Mouse (Mus musculus) hindbrain, postnatal 0 days (tissue): ENCODE results near the gene Pacsin1. TPM values are rescaled to one million over a fixed set of nuclear protein-coding genes. Genes with fewer than 3 reads are reported as not detected.
"Not testable (repeated sequence)": the region's sequence is repeated elsewhere in the genome, so short reads cannot be mapped to it uniquely, and the experiment has no call there.

ENCODE experiments used
- ATAC-seq: fragments of 200-750 bp; cut with Nextera tagmentation; 2 replicates; pipeline ENCODE4 v1.8.0; 2017; ENCODE audit warnings: mild to moderate bottlenecking, moderate TSS enrichment, moderate library complexity
- DNase-seq: peaks from one replicate; pipeline ENCODE4 v3.0.0-alpha.2; 2015; ENCODE audit warnings: low spot score
- H3K27ac ChIP-seq: fragments of 300-500 bp; sonication (generic); 2 replicates; pipeline ENCODE4 v1.5.1; 2014; ENCODE audit warnings: mild to moderate bottlenecking
- H3K27me3 ChIP-seq: fragments of 300-500 bp; sonication (generic); 2 replicates; pipeline ENCODE4 v1.6.1; 2014; ENCODE audit warnings: low read length, mixed read lengths; ENCODE audit not compliant: insufficient read depth
- H3K36me3 ChIP-seq: fragments of 300-500 bp; sonication (generic); 2 replicates; pipeline ENCODE4 v1.6.1; 2014; ENCODE audit warnings: low read length, mixed read lengths; ENCODE audit not compliant: insufficient read depth
- H3K4me1 ChIP-seq: fragments of 300-500 bp; sonication (generic); 2 replicates; pipeline ENCODE4 v1.6.1; 2014; ENCODE audit warnings: antibody characterized with exemption, low read length, mixed read lengths; ENCODE audit not compliant: insufficient read depth
- H3K4me2 ChIP-seq: fragments of 300-500 bp; sonication (generic); 2 replicates; pipeline ENCODE4 v1.6.1; 2014; ENCODE audit warnings: low read depth, mild to moderate bottlenecking, low read length, moderate library complexity, mixed read lengths
- H3K4me3 ChIP-seq: fragments of 300-500 bp; sonication (generic); 2 replicates; pipeline ENCODE4 v1.5.1; 2014; ENCODE audit warnings: low read length
- H3K9ac ChIP-seq: fragments of 300-500 bp; sonication (generic); replicated peaks from 2 replicates; pipeline ENCODE4 v1.6.1; 2014; ENCODE audit warnings: mild to moderate bottlenecking, low read length, moderate library complexity, mixed read lengths
- H3K9me3 ChIP-seq: fragments of 300-500 bp; sonication (generic); 2 replicates; pipeline ENCODE4 v1.6.1; 2016; ENCODE audit warnings: low read length, mixed read lengths
- CTCF ChIP-seq: IDR thresholded peaks from 2 replicates; pipeline ENCODE4 v1.5.1; 2016; ENCODE audit warnings: antibody characterized with exemption, control low read depth, low read depth
- WGBS: fragments of 180-500 bp; shearing (Covaris S2); extraction: QIAGEN DNeasy Blood & Tissue Kit; methylation state at CpG from one replicate; pipeline ENCODE4 v1.1.7; 2014; 5-methylcytosine and 5-hydroxymethylcytosine counted together
- polyA plus RNA-seq: library from polyadenylated mRNA; unstranded; fragments of >200 nt; fragmentation: Nextera tagmentation; extraction: Ambion mirVana; gene quantifications from 2 replicates; pipeline ENCODE4 v1.2.1, GENCODE M21; 2015
- total RNA-seq: library from RNA; depleted of rRNA; stranded (reverse); fragments of >200 nt; gene quantifications from 2 replicates; pipeline ENCODE4 v1.2.3, GENCODE M21; 2014

Gene Pacsin1
- total and polyA plus RNA-seq, 2 experiments from 2014 or later = 62.9 to 80.0 TPM

DNA sequence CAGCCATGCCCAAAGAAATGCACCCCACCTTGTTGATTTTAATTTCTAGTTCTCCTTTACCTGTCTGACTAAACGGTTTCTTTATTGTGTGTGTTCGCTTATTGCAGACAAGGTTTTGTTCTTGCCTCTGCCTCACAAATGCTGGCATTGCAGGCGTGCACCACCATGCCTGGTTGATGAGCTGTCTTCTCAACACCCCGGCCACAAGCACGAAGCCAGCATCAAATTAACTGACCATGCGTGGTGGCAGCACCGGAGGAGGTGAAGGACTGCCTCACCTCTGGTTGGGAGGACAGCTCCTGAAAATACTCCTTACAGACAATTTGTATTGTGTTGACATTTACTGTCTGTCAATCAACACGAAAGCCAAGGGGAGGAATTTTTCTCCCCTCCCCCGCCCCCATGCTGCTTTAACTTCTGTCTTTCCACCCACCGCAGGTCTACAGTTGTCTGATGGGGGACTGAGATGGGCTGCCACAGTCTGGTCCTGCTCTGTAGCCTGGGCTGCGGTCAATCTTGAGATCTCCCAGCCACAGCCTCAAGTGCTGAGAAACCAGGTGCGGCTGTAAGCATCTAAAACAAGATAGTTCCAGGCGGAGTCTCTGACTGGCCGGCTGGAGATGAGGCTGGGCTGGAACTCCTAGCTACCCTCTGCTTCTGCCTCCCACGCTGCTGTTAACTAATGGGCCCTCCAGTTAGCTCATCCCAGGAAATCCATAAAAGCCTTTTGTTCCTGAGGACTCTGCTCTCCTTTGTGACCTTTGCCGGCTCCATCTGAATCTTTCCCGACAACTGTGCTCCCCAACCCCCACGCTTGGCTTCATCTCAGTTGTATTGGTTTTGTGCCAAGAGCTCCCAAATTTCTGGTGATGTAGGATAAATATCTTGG lies 18.9 kb upstream of the Pacsin1 start, which contains the start of gene Rps10:
Rps10 (minus strand) TSS at position 538 of the 889 bp plus-strand sequence.
- DNase-seq = peak; percentile 36
- no peak for ATAC-seq
- peak within 1 kb of the TSS; percentile 92 for H3K27ac ChIP-seq

DNA sequence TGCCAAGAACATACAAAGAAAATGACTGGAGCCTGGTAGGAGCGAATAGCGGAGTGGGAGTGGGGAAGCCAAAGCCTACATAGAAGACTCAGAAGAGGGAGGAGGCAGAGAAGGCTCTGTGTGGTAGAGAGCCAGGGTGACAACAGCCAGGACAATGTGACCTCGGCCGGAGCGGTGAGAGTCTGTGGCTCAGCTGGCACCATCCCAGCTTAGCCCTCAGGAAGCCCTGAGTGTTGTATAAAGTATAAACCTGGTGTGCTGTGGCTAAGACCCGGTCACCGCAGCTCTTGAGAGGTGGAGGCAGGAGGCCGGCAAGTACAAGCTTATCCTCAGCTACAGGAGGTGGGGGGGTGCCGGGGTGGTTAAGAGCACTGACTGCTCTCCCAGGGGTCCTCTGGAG lies 18.0 kb upstream of the Pacsin1 start:
- TF ChIP-seq CTCF = no peak
- H3K9ac ChIP-seq = no peak overlapping the region
- no peak for ATAC-seq
- no peaks in the 10 kb centered on the region for H3K9me3 ChIP-seq
- H3K4me2 ChIP-seq = no peak overlapping the region
- WGBS = 51% methylated on average over 9 of the region's 9 CpGs
- H3K27ac ChIP-seq = peak overlapping the region; percentile 78; the same call in 1 of the 2 replicates
- H3K27me3 ChIP-seq = no peaks in the 10 kb centered on the region
- peaks cover 6% of the 10 kb centered on the region; the same call in 1 of the 2 replicates for H3K4me1 ChIP-seq
- no peak overlapping the region for H3K4me3 ChIP-seq
- DNase-seq = no peak
- peaks cover 14% of the 10 kb centered on the region for H3K36me3 ChIP-seq

More for the DNA sequence above, 18.9 kb upstream of the Pacsin1 start, which contains the start of gene Rps10:
- H3K27me3 ChIP-seq = no peaks in the 10 kb centered on the region
- WGBS = 30% methylated on average over 18 of the region's 18 CpGs
- peak within 1 kb of the TSS; percentile 87 for H3K4me3 ChIP-seq
- H3K4me2 ChIP-seq = peak within 1 kb of the TSS; percentile 65
- H3K9ac ChIP-seq = no peak within 1 kb of the TSS; the same call in 1 of the 2 replicates
- H3K9me3 ChIP-seq = no peaks in the 10 kb centered on the region
- peaks cover 6% of the 10 kb centered on the region; the same call in 1 of the 2 replicates for H3K4me1 ChIP-seq
- TF ChIP-seq CTCF = no peak
- H3K36me3 ChIP-seq = peaks cover 23% of the 10 kb centered on the region

DNA sequence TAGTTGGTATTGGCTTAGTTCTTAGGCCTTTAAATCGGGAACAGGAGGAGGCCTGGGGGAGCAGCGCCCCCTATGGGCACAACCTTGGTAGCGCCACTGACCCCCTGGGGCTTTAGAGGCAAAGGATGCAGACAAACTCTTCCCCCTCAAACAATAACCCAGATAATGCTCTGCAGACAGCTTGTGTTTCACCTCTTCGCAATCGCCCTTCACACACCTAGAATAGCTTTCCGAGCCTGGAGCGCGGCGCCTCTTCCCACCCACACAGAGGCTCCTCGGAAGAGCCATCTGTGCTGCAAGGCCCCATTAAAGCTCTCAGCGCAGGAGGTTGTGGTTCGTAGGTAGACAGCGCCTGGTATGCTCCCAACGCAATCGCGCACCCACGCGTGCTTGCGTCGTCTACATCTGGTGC lies 16.4 kb upstream of the Pacsin1 start:
- TF ChIP-seq CTCF = peak; percentile 34; the same call in 1 of the 2 replicates
- no peak overlapping the region for H3K4me3 ChIP-seq
- no peak overlapping the region for H3K27ac ChIP-seq
- no peak overlapping the region for H3K9ac ChIP-seq
- no peaks in the 10 kb centered on the region for H3K36me3 ChIP-seq
- H3K4me2 ChIP-seq = no peak overlapping the region
- no peaks in the 10 kb centered on the region for H3K27me3 ChIP-seq
- WGBS = 74% methylated on average over 20 of the region's 20 CpGs
- ATAC-seq (no peak), DNase-seq (no peak)
- H3K4me1 ChIP-seq = peaks cover 6% of the 10 kb centered on the region; the same call in 1 of the 2 replicates
- H3K9me3 ChIP-seq = no peaks in the 10 kb centered on the region

DNA sequence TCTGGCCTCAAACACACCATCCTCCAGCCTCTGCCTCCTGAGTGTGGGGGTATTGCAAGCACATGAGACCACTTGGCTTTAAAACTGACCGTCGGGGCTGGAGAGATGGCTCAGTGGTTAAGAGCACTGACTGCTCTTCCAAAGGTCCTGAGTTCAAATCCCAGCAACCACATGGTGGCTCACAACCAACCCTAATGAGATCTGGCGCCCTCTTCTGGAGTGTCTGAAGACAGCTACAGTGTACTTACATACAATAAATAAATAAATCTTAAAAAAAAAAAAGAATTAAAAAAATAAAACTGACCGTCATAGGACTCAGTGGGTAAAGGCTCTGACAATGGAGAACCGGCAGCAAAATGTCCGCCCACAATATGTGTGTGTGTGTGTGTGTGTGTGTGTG lies 15.5 kb upstream of the Pacsin1 start:
- not testable (repeated sequence) for H3K4me2 ChIP-seq, H3K9me3 ChIP-seq, H3K36me3 ChIP-seq, DNase-seq, H3K4me1 ChIP-seq, H3K9ac ChIP-seq, H3K27me3 ChIP-seq, H3K4me3 ChIP-seq, H3K27ac ChIP-seq, ATAC-seq
- 91% methylated on average over 6 of the region's 6 CpGs for WGBS

GRCm38 (mm10) chr17:27642491-27643062 lies 12.7 kb upstream of the Pacsin1 start:
- no peak for TF ChIP-seq CTCF
- H3K4me1 ChIP-seq = no peaks in the 10 kb centered on the region
- no peaks in the 10 kb centered on the region for H3K36me3 ChIP-seq
- H3K27me3 ChIP-seq = no peaks in the 10 kb centered on the region
- no peak overlapping the region for H3K4me3 ChIP-seq
- 5% methylated on average over 12 of the region's 12 CpGs for WGBS
- DNase-seq (peak; percentile 92), ATAC-seq (peak; percentile 94)
- H3K27ac ChIP-seq = peak overlapping the region; percentile 85
- peak overlapping the region; percentile 33 for H3K4me2 ChIP-seq
- no peaks in the 10 kb centered on the region for H3K9me3 ChIP-seq
- H3K9ac ChIP-seq = peak overlapping the region; percentile 25

- no peak for TF ChIP-seq CTCF
- Histone ChIP-seq H3K4me2 (peak overlapping the region; percentile 33), H3K9me3 (no peaks in the 10 kb centered on the region), H3K4me1 (no peaks in the 10 kb centered on the region), H3K27me3 (no peaks in the 10 kb centered on the region), H3K4me3 (no peak overlapping the region), H3K9ac (peak overlapping the region; percentile 25), H3K27ac (peak overlapping the region; percentile 85), H3K36me3 (no peaks in the 10 kb centered on the region)
- ATAC-seq (no peak), DNase-seq (peak; percentile 68)
- WGBS = 27% methylated on average over 6 of the region's 6 CpGs
These were observed 12.2 kb upstream of the Pacsin1 start for GRCm38 (mm10) chr17:27643101-27643500.
